10 mouse cellular contexts compared by ENCODE assay signal in genomic region chr6:115029248-115029647, GRCm38 (mm10). TPM values are rescaled to one million over a fixed set of nuclear protein-coding genes. Genes with fewer than 3 reads are reported as not detected.
DNase-seq lines count a peak whose midpoint lies in the region; ATAC-seq and TF ChIP-seq lines count a peak whose summit lies in the region.
"Had no signal": no experiment of that assay in that cellular context is flagged by ENCODE, and none has a peak within 500 bp of the region (broad histone marks: within the 10 kb centered on the region; RNA-seq: fewer than 3 reads in every experiment).

No protein-coding gene starts in this region.

- H3K9me3 ChIP-seq in hindbrain, embryonic 14.5 days (ENCODE audit: control insufficient read depth, low read length): no peaks in the 10 kb centered on the region
- no peaks in the 10 kb centered on the region for H3K9me3 ChIP-seq in hindbrain, embryonic 10.5 days
- no peaks in the 10 kb centered on the region for H3K9me3 ChIP-seq in midbrain, postnatal 0 days (ENCODE audit: low read length)
- H3K9me3 ChIP-seq in midbrain, embryonic 10.5 days (replicated peaks): no peaks in the 10 kb centered on the region
- H3K9me3 ChIP-seq: forebrain, embryonic 15.5 days had no signal

- H3K9ac ChIP-seq in hindbrain, embryonic 14.5 days: no peak overlapping the region
- no peak overlapping the region for H3K9ac ChIP-seq in midbrain, postnatal 0 days (replicated peaks; ENCODE audit: low read length, poor library complexity, severe bottlenecking)
- H3K9ac ChIP-seq: forebrain, embryonic 15.5 days had no signal

- peak; percentile 74 for DNase-seq in hindbrain, embryonic 14.5 days (ENCODE audit: low spot score)
- no peak for DNase-seq in hindbrain, embryonic 10.5 days (ENCODE audit: low spot score)
- peak; percentile 76 for DNase-seq in midbrain, postnatal 0 days (ENCODE audit: low spot score)
- no peak for DNase-seq in midbrain, embryonic 10.5 days (ENCODE audit: low spot score)
- DNase-seq in adipocyte (ENCODE audit: low spot score): peak; percentile 63
- peak; percentile 27 for DNase-seq in mesoderm, embryonic 11.5 days (ENCODE audit: low read depth, low spot score)
- DNase-seq in ovary, postnatal 14 days (ENCODE audit: low spot score): no peak
- no peak for DNase-seq in gastrocnemius, adult 18-20 months (ENCODE audit: low spot score)

- WGBS in hindbrain, embryonic 14.5 days: 79% methylated on average over 2 of the region's 2 CpGs
- 81% methylated on average over 2 of the region's 2 CpGs for WGBS in hindbrain, embryonic 10.5 days
- WGBS in midbrain, postnatal 0 days: 60% methylated on average over 2 of the region's 2 CpGs
- WGBS in midbrain, embryonic 10.5 days: 84% methylated on average over 2 of the region's 2 CpGs

- no peak overlapping the region for H3K4me2 ChIP-seq in hindbrain, embryonic 14.5 days (replicated peaks)
- H3K4me2 ChIP-seq in midbrain, postnatal 0 days (ENCODE audit: low read depth, low read length, poor library complexity, severe bottlenecking): no peak overlapping the region
- H3K4me2 ChIP-seq: forebrain, embryonic 15.5 days had no signal

- no peaks in the 10 kb centered on the region for H3K4me1 ChIP-seq in hindbrain, embryonic 14.5 days (replicated peaks; ENCODE audit: control insufficient read depth, insufficient read depth, low read length)
- H3K4me1 ChIP-seq in hindbrain, embryonic 10.5 days (replicated peaks): no peaks in the 10 kb centered on the region
- no peaks in the 10 kb centered on the region for H3K4me1 ChIP-seq in midbrain, postnatal 0 days (ENCODE audit: insufficient read depth, low read length)
- no peaks in the 10 kb centered on the region for H3K4me1 ChIP-seq in midbrain, embryonic 10.5 days

- no peak overlapping the region for H3K4me3 ChIP-seq in hindbrain, embryonic 14.5 days (replicated peaks; ENCODE audit: low read length)
- no peak overlapping the region for H3K4me3 ChIP-seq in hindbrain, embryonic 10.5 days
- no peak overlapping the region for H3K4me3 ChIP-seq in midbrain, postnatal 0 days (ENCODE audit: low read depth, low read length)
- no peak overlapping the region for H3K4me3 ChIP-seq in midbrain, embryonic 10.5 days
- H3K4me3 ChIP-seq: forebrain, embryonic 15.5 days had no signal

- TF ChIP-seq CTCF in midbrain, postnatal 0 days (IDR thresholded peaks at IDR 0.05): peak; percentile 83

- ATAC-seq in hindbrain, embryonic 14.5 days (ENCODE audit: low FRiP score): no peak
- no peak for ATAC-seq in midbrain, postnatal 0 days (ENCODE audit: low FRiP score)
- ATAC-seq: forebrain, embryonic 15.5 days; inflammation-experienced regulatory T-cells, adult 6 months had no signal

- H3K27me3 ChIP-seq in hindbrain, embryonic 14.5 days (ENCODE audit: control insufficient read depth, insufficient read depth, low read length): no peaks in the 10 kb centered on the region
- H3K27me3 ChIP-seq in hindbrain, embryonic 10.5 days (ENCODE audit: insufficient read depth, poor library complexity, severe bottlenecking): no peaks in the 10 kb centered on the region
- no peaks in the 10 kb centered on the region for H3K27me3 ChIP-seq in midbrain, postnatal 0 days (ENCODE audit: insufficient read depth, low read length)
- H3K27me3 ChIP-seq in midbrain, embryonic 10.5 days (ENCODE audit: low read depth, poor library complexity, severe bottlenecking): no peaks in the 10 kb centered on the region
- H3K27me3 ChIP-seq: forebrain, embryonic 15.5 days had no signal

- peaks cover 62% of the 10 kb centered on the region for H3K36me3 ChIP-seq in hindbrain, embryonic 14.5 days (replicated peaks; ENCODE audit: control insufficient read depth, insufficient read depth)
- H3K36me3 ChIP-seq in hindbrain, embryonic 10.5 days: peaks cover 88% of the 10 kb centered on the region
- H3K36me3 ChIP-seq in midbrain, postnatal 0 days (ENCODE audit: insufficient read depth, low read length): peaks cover 42% of the 10 kb centered on the region
- H3K36me3 ChIP-seq in midbrain, embryonic 10.5 days: peaks cover 90% of the 10 kb centered on the region

- H3K27ac ChIP-seq in hindbrain, embryonic 14.5 days: no peak overlapping the region
- no peak overlapping the region for H3K27ac ChIP-seq in hindbrain, embryonic 10.5 days
- no peak overlapping the region for H3K27ac ChIP-seq in midbrain, postnatal 0 days (ENCODE audit: low read depth, low read length)
- H3K27ac ChIP-seq in midbrain, embryonic 10.5 days (replicated peaks): no peak overlapping the region
- H3K27ac ChIP-seq: forebrain, embryonic 15.5 days had no signal

RNA-seq across cellular contexts. Expression of gene Tamm41, which starts 8.4 kb away (rescaled TPM):
- polyA plus RNA-seq in hindbrain, embryonic 14.5 days (2014; fragmentation: Nextera tagmentation; extraction: Ambion mirVana): 51.8 and 53.8 TPM in 2 replicates
- 83.0 and 94.2 TPM in 2 replicates for polyA plus RNA-seq in hindbrain, embryonic 10.5 days (2016; fragmentation: Nextera tagmentation; extraction: Ambion mirVana)
- 39.4 and 50.8 TPM in 2 replicates for total RNA-seq in midbrain, postnatal 0 days (2014; rRNA removed)
- 45.9 and 47.7 TPM in 2 replicates for polyA plus RNA-seq in midbrain, postnatal 0 days (2015; fragmentation: Nextera tagmentation; extraction: Ambion mirVana)
- 85.6 and 100 TPM in 2 replicates for polyA plus RNA-seq in midbrain, embryonic 10.5 days (2016; fragmentation: Nextera tagmentation; extraction: Ambion mirVana)
- total RNA-seq in gastrocnemius, adult 18-20 months (2021): 1 to 10 TPM; 7.6 to 8.2 TPM

RNA-seq across cellular contexts. Expression of gene Vgll4, which starts 59.5 kb away (rescaled TPM):
- polyA plus RNA-seq in hindbrain, embryonic 14.5 days (2014; fragmentation: Nextera tagmentation; extraction: Ambion mirVana): 37.9 and 38.4 TPM in 2 replicates
- 73.3 and 86.6 TPM in 2 replicates for polyA plus RNA-seq in hindbrain, embryonic 10.5 days (2016; fragmentation: Nextera tagmentation; extraction: Ambion mirVana)
- total RNA-seq in midbrain, postnatal 0 days (2014; rRNA removed): 43.7 and 58.5 TPM in 2 replicates
- 36.0 and 40.7 TPM in 2 replicates for polyA plus RNA-seq in midbrain, postnatal 0 days (2015; fragmentation: Nextera tagmentation; extraction: Ambion mirVana)
- 70.9 and 79.7 TPM in 2 replicates for polyA plus RNA-seq in midbrain, embryonic 10.5 days (2016; fragmentation: Nextera tagmentation; extraction: Ambion mirVana)
- total RNA-seq in gastrocnemius, adult 18-20 months (2021): 10 to 100 TPM; 11.7 to 19.0 TPM

Comparison
In these comparisons a context has a peak if more than half of its experiments do, and no peak if none do; other contexts are left out.
1. DNase-seq: peak in hindbrain, embryonic 14.5 days (single experiment), midbrain, postnatal 0 days (single experiment), adipocyte (single experiment) and mesoderm, embryonic 11.5 days (single experiment); none in hindbrain, embryonic 10.5 days (single experiment), midbrain, embryonic 10.5 days (single experiment), ovary, postnatal 14 days (single experiment) and gastrocnemius, adult 18-20 months (single experiment).